Mouse (Mus musculus): ENCODE results near the gene Zfp740.

DNA sequence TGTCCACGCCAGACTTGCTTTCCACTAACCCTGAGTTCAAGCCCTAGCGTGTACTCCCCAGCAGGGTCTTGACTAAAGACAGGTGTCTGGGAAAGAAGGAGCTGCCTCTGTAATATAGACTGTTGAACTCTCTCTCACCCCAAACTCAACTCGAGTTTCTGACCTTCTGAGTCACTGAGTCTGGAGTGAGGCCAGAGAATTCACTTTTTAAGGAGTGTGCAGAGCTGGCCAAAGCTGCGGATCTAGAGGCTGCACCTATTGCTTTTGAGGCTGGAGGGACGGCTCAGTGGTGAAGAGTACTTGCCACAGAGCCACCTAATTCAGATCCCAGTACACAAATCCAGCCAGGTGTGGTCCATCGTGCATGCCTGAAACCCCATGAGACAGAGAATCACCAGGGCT, 35.4 kb upstream of the Zfp740 start:
- TF ChIP-seq CTCF (conservative IDR thresholded peaks at IDR 0.05; ENCODE audit: low read length) (no peak), NANOG (IDR thresholded peaks at IDR 0.05; ENCODE audit: borderline replicate concordance, low read length) (no peak), POU5F1 (IDR thresholded peaks at IDR 0.05; ENCODE audit: borderline replicate concordance, low read length) (no peak)

Data from E14TG2a.4 (cell line).